Mouse (Mus musculus) kidney, embryonic 16.5 days (tissue): ENCODE measurements around the gene Nanos3. TPM values are rescaled to one million over a fixed set of nuclear protein-coding genes. Genes with fewer than 3 reads are reported as not detected.

Source experiments
- ATAC-seq: fragments of 200-750 bp; cut with Nextera tagmentation; 2 replicates; pipeline ENCODE4 v1.8.0; 2017; ENCODE audit warnings: moderate TSS enrichment; ENCODE audit not compliant: low FRiP score, low TSS enrichment
- H3K27ac ChIP-seq: fragments of 300-500 bp; sonication (generic); 2 replicates; pipeline ENCODE4 v1.5.1; 2014; ENCODE audit warnings: low read length
- H3K27me3 ChIP-seq: fragments of 300-500 bp; sonication (generic); 2 replicates; pipeline ENCODE4 v1.6.1; 2014; ENCODE audit warnings: low read length, control low read depth, mixed read lengths; ENCODE audit not compliant: insufficient read depth
- H3K36me3 ChIP-seq: fragments of 300-500 bp; sonication (generic); 2 replicates; pipeline ENCODE4 v1.6.1; 2014; ENCODE audit warnings: low read length, control low read depth, mixed read lengths; ENCODE audit not compliant: insufficient read depth
- H3K4me1 ChIP-seq: fragments of 300-500 bp; sonication (generic); 2 replicates; pipeline ENCODE4 v1.6.1; 2014; ENCODE audit warnings: low read length, control low read depth, mixed read lengths; ENCODE audit not compliant: insufficient read depth
- H3K4me2 ChIP-seq: fragments of 300-500 bp; sonication (generic); replicated peaks from 2 replicates; pipeline ENCODE4 v1.6.1; 2014; ENCODE audit warnings: low read depth, low read length
- H3K4me3 ChIP-seq: fragments of 300-500 bp; sonication (generic); 2 replicates; pipeline ENCODE4 v1.5.1; 2014; ENCODE audit warnings: mild to moderate bottlenecking, low read length
- H3K9ac ChIP-seq: fragments of 300-500 bp; sonication (generic); replicated peaks from 2 replicates; pipeline ENCODE4 v1.6.1; 2014; ENCODE audit warnings: low read length
- H3K9me3 ChIP-seq: fragments of 300-500 bp; sonication (generic); 2 replicates; pipeline ENCODE4 v1.6.1; 2016; ENCODE audit warnings: low read length, control low read depth
- WGBS: fragments of 180-500 bp; shearing (Covaris S2); extraction: QIAGEN DNeasy Blood & Tissue Kit; methylation state at CpG from one replicate; pipeline ENCODE4 v1.1.7; 2014; 5-methylcytosine and 5-hydroxymethylcytosine counted together
- polyA plus RNA-seq: library from polyadenylated mRNA; unstranded; fragments of >200 nt; fragmentation: Nextera tagmentation; extraction: Ambion mirVana; gene quantifications from 2 replicates; pipeline ENCODE4 v1.2.1, GENCODE M21; 2015

Gene Nanos3
- polyA plus RNA-seq, 1 experiment from 2014 or later: 2.6 TPM

- no peak overlapping the region for H3K4me3 ChIP-seq
- no peak overlapping the region for H3K27ac ChIP-seq
- H3K4me2 ChIP-seq: no peak overlapping the region
- ATAC-seq: no peak
- H3K27me3 ChIP-seq: no peaks in the 10 kb centered on the region
- 74% methylated on average over 3 of the region's 3 CpGs for WGBS
- peaks cover 35% of the 10 kb centered on the region for H3K4me1 ChIP-seq
- H3K9me3 ChIP-seq: no peaks in the 10 kb centered on the region
- H3K36me3 ChIP-seq: no peaks in the 10 kb centered on the region
- H3K9ac ChIP-seq: no peak overlapping the region
Measured at GRCm38 (mm10) chr8:84194224-84194743, 9.3 kb upstream of the Nanos3 start.

GRCm38 (mm10) chr8:84193566-84193965 is 8.5 kb upstream of the Nanos3 start:
- 81% methylated on average over 5 of the region's 5 CpGs for WGBS
- H3K9ac ChIP-seq: no peak overlapping the region
- no peak overlapping the region for H3K27ac ChIP-seq
- H3K4me1 ChIP-seq: peaks cover 28% of the 10 kb centered on the region
- no peaks in the 10 kb centered on the region for H3K36me3 ChIP-seq
- H3K27me3 ChIP-seq: no peaks in the 10 kb centered on the region
- ATAC-seq: no peak
- no peaks in the 10 kb centered on the region for H3K9me3 ChIP-seq
- H3K4me2 ChIP-seq: no peak overlapping the region
- no peak overlapping the region for H3K4me3 ChIP-seq

- H3K27me3 ChIP-seq: no peaks in the 10 kb centered on the region
- no peaks in the 10 kb centered on the region for H3K36me3 ChIP-seq
- no peak overlapping the region for H3K4me2 ChIP-seq
- H3K4me1 ChIP-seq: peaks cover 24% of the 10 kb centered on the region
- H3K9me3 ChIP-seq: no peaks in the 10 kb centered on the region
- no peak for ATAC-seq
- no peak overlapping the region for H3K27ac ChIP-seq
- H3K9ac ChIP-seq: no peak overlapping the region
- H3K4me3 ChIP-seq: no peak overlapping the region
- 72% methylated on average over 4 of the region's 4 CpGs for WGBS
Measured at GRCm38 (mm10) chr8:84193161-84193560, 8.1 kb upstream of the Nanos3 start.

GRCm38 (mm10) chr8:84192555-84192954 is 7.5 kb upstream of the Nanos3 start:
- Histone ChIP-seq H3K9ac (peak overlapping the region; percentile 48), H3K9me3 (no peaks in the 10 kb centered on the region), H3K36me3 (no peaks in the 10 kb centered on the region), H3K4me1 (peaks cover 18% of the 10 kb centered on the region), H3K4me3 (peak overlapping the region; percentile 30), H3K27me3 (no peaks in the 10 kb centered on the region), H3K27ac (peak overlapping the region; percentile 81), H3K4me2 (peak overlapping the region; percentile 54)
- WGBS: 4% methylated on average over 33 of the region's 33 CpGs
- peak; percentile 58; the same call in 1 of the 2 replicates for ATAC-seq

- Histone ChIP-seq H3K27me3 (no peaks in the 10 kb centered on the region), H3K9me3 (no peaks in the 10 kb centered on the region), H3K4me3 (peak overlapping the region; percentile 30; the same call in 1 of the 2 replicates), H3K9ac (peak overlapping the region; percentile 48), H3K27ac (peak overlapping the region; percentile 81), H3K4me1 (peaks cover 20% of the 10 kb centered on the region), H3K4me2 (peak overlapping the region; percentile 54), H3K36me3 (no peaks in the 10 kb centered on the region)
- ATAC-seq: peak; percentile 69
- 22% methylated on average over 13 of the region's 13 CpGs for WGBS
Measured at GRCm38 (mm10) chr8:84192023-84192422, 7.0 kb upstream of the Nanos3 start.

- Histone ChIP-seq H3K4me1 (peaks cover 24% of the 10 kb centered on the region), H3K27ac (no peak overlapping the region; the same call in 1 of the 2 replicates), H3K9me3 (no peaks in the 10 kb centered on the region), H3K4me3 (no peak overlapping the region), H3K36me3 (no peaks in the 10 kb centered on the region), H3K9ac (no peak overlapping the region), H3K27me3 (no peaks in the 10 kb centered on the region), H3K4me2 (no peak overlapping the region)
- ATAC-seq: no peak
- 89% methylated on average over 7 of the region's 7 CpGs for WGBS
Measured at GRCm38 (mm10) chr8:84190191-84190867, 5.3 kb upstream of the Nanos3 start.

- ATAC-seq: no peak
- Histone ChIP-seq H3K9me3 (no peaks in the 10 kb centered on the region), H3K4me2 (no peak overlapping the region), H3K27ac (peak overlapping the region; percentile 43), H3K27me3 (no peaks in the 10 kb centered on the region), H3K9ac (no peak overlapping the region), H3K4me1 (peaks cover 26% of the 10 kb centered on the region), H3K4me3 (no peak overlapping the region), H3K36me3 (no peaks in the 10 kb centered on the region)
- WGBS: 53% methylated on average over 4 of the region's 4 CpGs
Measured at GRCm38 (mm10) chr8:84189603-84190002, 4.6 kb upstream of the Nanos3 start.

GRCm38 (mm10) chr8:84188671-84189070 is 3.7 kb upstream of the Nanos3 start:
- H3K27me3 ChIP-seq: no peaks in the 10 kb centered on the region
- no peaks in the 10 kb centered on the region for H3K9me3 ChIP-seq
- H3K9ac ChIP-seq: no peak overlapping the region
- no peak overlapping the region for H3K27ac ChIP-seq
- no peak for ATAC-seq
- H3K36me3 ChIP-seq: no peaks in the 10 kb centered on the region
- no peak overlapping the region for H3K4me3 ChIP-seq
- 83% methylated on average over 10 of the region's 10 CpGs for WGBS
- H3K4me2 ChIP-seq: no peak overlapping the region
- H3K4me1 ChIP-seq: peaks cover 34% of the 10 kb centered on the region

GRCm38 (mm10) chr8:84187065-84187755 is 2.2 kb upstream of the Nanos3 start:
- Histone ChIP-seq H3K9ac (peak overlapping the region; percentile 46), H3K9me3 (no peaks in the 10 kb centered on the region), H3K4me2 (peak overlapping the region; percentile 64), H3K36me3 (no peaks in the 10 kb centered on the region), H3K4me3 (peak overlapping the region; percentile 41), H3K27me3 (no peaks in the 10 kb centered on the region), H3K4me1 (peaks cover 36% of the 10 kb centered on the region), H3K27ac (0 out of 2 replicates have a peak overlapping the region, but pooled peaks have one; percentile 1)
- ATAC-seq: peak; percentile 21; the same call in 1 of the 2 replicates
- WGBS: 3% methylated on average over 21 of the region's 21 CpGs
